Mouse (Mus musculus): ENCODE measurements around the gene Tmem167. TPM values are rescaled to one million over a fixed set of nuclear protein-coding genes. Genes with fewer than 3 reads are reported as not detected.

Tmem167 gene
- total RNA-seq, 2 experiments from 2014 or later: 25.6 to 42.5 TPM

DNA sequence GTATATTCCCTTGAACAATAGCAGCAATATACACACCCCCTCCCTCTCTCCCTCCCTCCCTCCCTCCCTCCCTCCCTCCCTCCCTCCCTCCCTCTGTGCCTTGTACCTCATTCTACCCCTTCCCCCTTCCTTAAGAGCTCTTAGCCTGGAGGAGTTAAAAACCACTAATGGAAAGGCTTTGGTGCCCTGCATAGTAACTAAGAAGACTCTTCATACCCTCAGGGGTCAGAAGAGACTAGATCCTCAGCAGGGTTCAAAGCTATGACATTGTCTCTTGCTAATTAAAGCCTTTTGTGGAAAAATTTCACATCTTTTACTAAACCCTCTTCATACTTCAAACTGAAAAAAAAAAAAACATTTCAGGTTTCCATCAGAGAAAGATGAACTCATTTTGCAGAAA, 93.3 kb downstream of the Tmem167 start:
- ATAC-seq (ENCODE audit: poor library complexity, severe bottlenecking): no peak

DNA sequence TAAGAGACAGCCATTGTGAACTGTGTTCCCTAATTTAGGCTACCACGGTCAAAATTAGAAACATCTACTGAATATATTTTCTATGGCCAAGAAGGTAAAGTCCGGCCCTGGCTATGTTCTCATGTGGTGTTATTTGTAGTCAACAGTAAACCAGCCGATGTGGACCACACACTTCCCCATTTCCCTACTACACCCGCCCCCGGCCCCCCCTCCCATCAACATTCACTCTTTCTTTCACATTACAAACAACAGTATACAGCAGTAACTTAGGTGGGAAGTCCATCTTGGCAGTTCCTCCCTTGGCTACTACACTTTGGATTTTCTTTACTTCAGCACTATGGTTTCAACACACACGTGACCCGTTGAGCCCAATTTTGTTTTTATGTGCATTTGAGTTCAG, 94.6 kb downstream of the Tmem167 start:
- ATAC-seq (ENCODE audit: poor library complexity, severe bottlenecking): no peak

DNA sequence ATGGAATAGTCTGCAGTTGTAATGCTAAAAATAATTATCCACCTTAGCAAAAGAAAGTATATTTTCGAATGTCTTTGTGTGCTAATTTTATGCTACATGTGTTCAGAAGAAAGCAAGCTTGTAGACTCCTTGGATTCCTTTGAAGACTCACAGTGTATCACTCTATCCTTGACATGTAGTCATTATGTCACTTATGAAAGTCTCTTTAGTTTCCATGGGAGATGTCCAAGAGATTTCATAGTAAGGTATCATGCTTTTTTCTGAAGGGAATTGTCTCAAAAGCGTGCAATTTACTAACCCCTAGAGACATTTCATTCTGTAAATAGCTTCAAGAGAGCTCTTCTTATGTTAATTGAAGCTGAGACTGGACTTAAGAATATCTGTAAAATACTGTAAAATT, 97.8 kb downstream of the Tmem167 start:
- no peak for ATAC-seq (ENCODE audit: poor library complexity, severe bottlenecking)

DNA sequence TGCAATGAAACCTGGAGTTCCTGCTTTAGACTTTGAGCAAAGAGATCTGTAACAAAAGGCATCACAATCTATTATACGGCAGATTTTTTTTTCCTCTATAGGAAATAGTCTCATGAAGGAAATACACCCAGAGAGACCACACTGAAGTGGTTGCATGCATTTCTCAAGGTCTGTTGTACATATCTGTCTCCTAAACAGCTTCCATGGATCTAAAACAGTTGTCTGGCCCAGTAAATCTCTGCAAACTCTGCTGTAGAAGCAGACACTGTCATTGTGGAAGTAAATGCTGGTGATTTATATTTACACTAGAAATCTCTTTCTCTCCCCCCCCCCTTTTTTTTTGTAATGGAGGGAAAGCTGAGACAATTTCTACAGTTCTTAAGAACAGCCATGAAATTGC, 99.1 kb downstream of the Tmem167 start:
- no peak for ATAC-seq (ENCODE audit: poor library complexity, severe bottlenecking)

DNA sequence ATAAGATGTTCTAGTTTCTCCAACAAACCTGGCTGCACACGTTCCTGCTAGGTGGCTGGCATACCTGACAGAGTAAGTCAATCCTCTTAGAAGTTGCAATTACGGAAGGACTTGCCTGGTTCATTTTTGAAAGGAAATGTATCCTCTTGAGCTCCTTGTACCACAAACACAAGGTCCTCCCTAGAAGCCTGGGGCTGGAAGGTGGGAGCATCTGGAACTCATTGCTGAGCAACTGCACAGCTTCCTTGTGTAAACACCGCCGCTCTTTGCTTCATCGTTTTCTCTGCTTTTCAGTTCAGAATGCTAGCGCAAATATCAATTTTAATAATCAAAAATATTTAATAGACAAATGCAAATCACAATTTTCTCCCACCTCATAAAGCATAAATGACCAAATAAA, 102.9 kb downstream of the Tmem167 start:
- ATAC-seq (ENCODE audit: poor library complexity, severe bottlenecking): no peak

Other genes starting within 250 kb of the Tmem167 start
- 20.1 and 28.7 TPM in 2 replicates for gene Xrcc4, start 485 bp downstream of the Tmem167 start, total RNA-seq (2015)
- 23.7 and 33.2 TPM in 2 replicates for gene Xrcc4, start 485 bp downstream of the Tmem167 start, total RNA-seq (2017)

Data from megakaryocyte, adult 5-6 weeks (primary cell).